Mouse (Mus musculus): ENCODE results near the gene Slc4a1ap.

The Slc4a1ap gene

DNA sequence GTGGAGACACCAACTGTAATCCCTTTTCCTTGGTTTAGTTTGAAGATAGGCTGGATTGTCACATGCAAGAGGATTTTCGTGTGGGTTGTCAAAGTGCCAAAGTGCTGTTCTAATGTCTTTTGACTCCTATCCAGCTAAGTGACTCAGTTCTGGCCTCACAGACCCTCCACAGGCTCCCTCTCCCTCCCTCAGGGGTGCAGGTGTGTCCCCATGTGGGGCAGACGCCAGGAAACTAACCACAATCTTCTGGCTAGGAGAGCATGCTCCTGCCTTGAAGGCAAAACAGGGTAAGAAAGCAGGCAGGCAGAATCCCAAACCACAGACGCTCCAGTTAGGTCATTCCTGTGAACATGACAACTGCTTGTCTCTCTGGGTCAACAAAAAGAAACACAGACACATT lies 79.4 kb downstream of the Slc4a1ap start:
- no peak for DNase-seq (ENCODE audit: low spot score)

All from embryo, embryonic 10 days (tissue).